Mouse (Mus musculus) heart, embryonic 15.5 days (tissue): ENCODE results near the gene Spata7. TPM values are rescaled to one million over a fixed set of nuclear protein-coding genes. Genes with fewer than 3 reads are reported as not detected.

ENCODE experiments used
- ATAC-seq: fragments of 200-750 bp; cut with Nextera tagmentation; replicated peaks from 2 replicates; pipeline ENCODE4 v1.8.0; 2017; ENCODE audit warnings: low read depth, moderate TSS enrichment; ENCODE audit not compliant: insufficient number of reproducible peaks, insufficient read depth, low FRiP score
- H3K27ac ChIP-seq: fragments of 300-500 bp; sonication (generic); 2 replicates; pipeline ENCODE4 v1.5.1; 2015; ENCODE audit warnings: mild to moderate bottlenecking, inconsistent platforms
- H3K27me3 ChIP-seq: fragments of 300-500 bp; sonication (generic); 2 replicates; pipeline ENCODE4 v1.6.1; 2015; ENCODE audit warnings: inconsistent platforms
- H3K36me3 ChIP-seq: fragments of 300-500 bp; sonication (generic); 2 replicates; pipeline ENCODE4 v1.6.1; 2015; ENCODE audit warnings: mild to moderate bottlenecking, inconsistent platforms
- H3K4me1 ChIP-seq: fragments of 300-500 bp; sonication (generic); replicated peaks from 2 replicates; pipeline ENCODE4 v1.6.1; 2015; ENCODE audit warnings: inconsistent platforms
- H3K4me2 ChIP-seq: fragments of 300-500 bp; sonication (generic); 2 replicates; pipeline ENCODE4 v1.6.1; 2015; ENCODE audit warnings: inconsistent platforms, mild to moderate bottlenecking, moderate library complexity
- H3K4me3 ChIP-seq: fragments of 300-500 bp; sonication (generic); 2 replicates; pipeline ENCODE4 v1.5.1; 2015; ENCODE audit warnings: mild to moderate bottlenecking, inconsistent platforms
- H3K9ac ChIP-seq: fragments of 300-500 bp; sonication (generic); 2 replicates; pipeline ENCODE4 v1.6.1; 2015; ENCODE audit warnings: mild to moderate bottlenecking, inconsistent platforms
- H3K9me3 ChIP-seq: fragments of 300-500 bp; sonication (generic); replicated peaks from 2 replicates; pipeline ENCODE4 v1.6.1; 2016; ENCODE audit warnings: inconsistent platforms
- WGBS: fragments of 180-500 bp; shearing (Covaris S2); methylation state at CpG from one replicate; pipeline ENCODE4 v1.1.7; 2015; ENCODE audit warnings: mixed read lengths; 5-methylcytosine and 5-hydroxymethylcytosine counted together
- polyA plus RNA-seq: library from polyadenylated mRNA; unstranded; fragments of >200 nt; fragmentation: Nextera tagmentation; extraction: Ambion mirVana; gene quantifications from 2 replicates; pipeline ENCODE4 v1.2.1, GENCODE M21; 2015

Gene Spata7
- polyA plus RNA-seq = 10.6 and 10.9 TPM in 2 replicates

- peak within 1 kb of the TSS; percentile 69 for H3K4me3 ChIP-seq
- H3K27ac ChIP-seq = peak within 1 kb of the TSS; percentile 24; the same call in 1 of the 2 replicates
- H3K4me1 ChIP-seq = peaks cover 9% of the 10 kb centered on the region
- H3K36me3 ChIP-seq = no peaks in the 10 kb centered on the region; the same call in 1 of the 2 replicates
- no peaks in the 10 kb centered on the region for H3K9me3 ChIP-seq
- peak within 1 kb of the TSS; percentile 76 for H3K4me2 ChIP-seq
- peak within 1 kb of the TSS; percentile 66 for H3K9ac ChIP-seq
- ATAC-seq = peak; percentile 93
- 3% methylated on average over 32 of the region's 32 CpGs for WGBS
- H3K27me3 ChIP-seq = no peaks in the 10 kb centered on the region
Observed at GRCm38 (mm10) chr12:98627392-98628259, at the start of gene Spata7. TSS of gene Spata7 (plus strand) at chr12:98628157.

GRCm38 (mm10) chr12:98585302-98585701 lies 42.7 kb upstream of the Spata7 start:
- Histone ChIP-seq H3K27me3 (no peaks in the 10 kb centered on the region; the same call in 1 of the 2 replicates), H3K36me3 (no peaks in the 10 kb centered on the region), H3K4me3 (no peak overlapping the region), H3K27ac (no peak overlapping the region), H3K4me1 (no peaks in the 10 kb centered on the region), H3K9me3 (no peaks in the 10 kb centered on the region), H3K4me2 (no peak overlapping the region), H3K9ac (no peak overlapping the region)
- 34% methylated on average over 3 of the region's 3 CpGs for WGBS
- no peak for ATAC-seq

- no peak for ATAC-seq
- H3K27ac ChIP-seq = no peak overlapping the region
- H3K4me3 ChIP-seq = no peak overlapping the region
- no peaks in the 10 kb centered on the region; the same call in 1 of the 2 replicates for H3K27me3 ChIP-seq
- H3K4me2 ChIP-seq = no peak overlapping the region
- whole genome bisulfite sequencing = 55% methylated on average over 6 of the region's 6 CpGs
- H3K9me3 ChIP-seq = no peaks in the 10 kb centered on the region
- no peak overlapping the region for H3K9ac ChIP-seq
- no peaks in the 10 kb centered on the region for H3K4me1 ChIP-seq
- H3K36me3 ChIP-seq = no peaks in the 10 kb centered on the region
Observed at GRCm38 (mm10) chr12:98588573-98588972, 39.4 kb upstream of the Spata7 start.

- WGBS = 73% methylated on average over 2 of the region's 2 CpGs
- Histone ChIP-seq H3K9ac (no peak overlapping the region), H3K4me1 (no peaks in the 10 kb centered on the region), H3K27me3 (no peaks in the 10 kb centered on the region), H3K9me3 (no peaks in the 10 kb centered on the region), H3K4me2 (no peak overlapping the region), H3K27ac (no peak overlapping the region), H3K4me3 (no peak overlapping the region), H3K36me3 (no peaks in the 10 kb centered on the region)
- ATAC-seq = no peak
Observed at GRCm38 (mm10) chr12:98591016-98591415, 36.9 kb upstream of the Spata7 start.

- 91% methylated on average over 5 of the region's 5 CpGs for WGBS
- Histone ChIP-seq H3K9ac (no peak overlapping the region), H3K9me3 (no peaks in the 10 kb centered on the region), H3K4me2 (no peak overlapping the region), H3K4me1 (peaks cover 4% of the 10 kb centered on the region), H3K4me3 (no peak overlapping the region), H3K36me3 (no peaks in the 10 kb centered on the region), H3K27me3 (no peaks in the 10 kb centered on the region), H3K27ac (no peak overlapping the region)
- ATAC-seq = no peak
Observed at GRCm38 (mm10) chr12:98600861-98601260, 27.1 kb upstream of the Spata7 start.

GRCm38 (mm10) chr12:98602114-98602513 lies 25.8 kb upstream of the Spata7 start:
- WGBS = 10% methylated on average over 6 of the region's 6 CpGs
- H3K9me3 ChIP-seq = no peaks in the 10 kb centered on the region
- H3K36me3 ChIP-seq = no peaks in the 10 kb centered on the region
- H3K4me1 ChIP-seq = peaks cover 4% of the 10 kb centered on the region
- no peak overlapping the region for H3K4me3 ChIP-seq
- H3K27me3 ChIP-seq = no peaks in the 10 kb centered on the region
- H3K27ac ChIP-seq = no peak overlapping the region
- H3K4me2 ChIP-seq = 0 out of 2 replicates have a peak overlapping the region, but pooled peaks have one; percentile 1
- H3K9ac ChIP-seq = no peak overlapping the region
- peak; percentile 70; the same call in 1 of the 2 replicates for ATAC-seq

- peaks cover 4% of the 10 kb centered on the region for H3K4me1 ChIP-seq
- no peaks in the 10 kb centered on the region for H3K36me3 ChIP-seq
- H3K27ac ChIP-seq = no peak overlapping the region
- 69% methylated on average over 1 of the region's 1 CpGs for WGBS
- H3K27me3 ChIP-seq = no peaks in the 10 kb centered on the region
- no peak for ATAC-seq
- H3K4me3 ChIP-seq = no peak overlapping the region
- H3K9ac ChIP-seq = no peak overlapping the region
- no peaks in the 10 kb centered on the region for H3K9me3 ChIP-seq
- H3K4me2 ChIP-seq = no peak overlapping the region
Observed at GRCm38 (mm10) chr12:98605264-98605663, 22.7 kb upstream of the Spata7 start.

GRCm38 (mm10) chr12:98606595-98607290 lies 21.2 kb upstream of the Spata7 start:
- Histone ChIP-seq H3K27ac (no peak overlapping the region), H3K27me3 (no peaks in the 10 kb centered on the region), H3K4me3 (no peak overlapping the region), H3K9me3 (no peaks in the 10 kb centered on the region), H3K4me2 (no peak overlapping the region), H3K36me3 (no peaks in the 10 kb centered on the region), H3K9ac (no peak overlapping the region), H3K4me1 (peaks cover under 1% of the 10 kb centered on the region; the same call in 1 of the 2 replicates)
- ATAC-seq = no peak
- 65% methylated on average over 5 of the region's 5 CpGs for WGBS

- Histone ChIP-seq H3K27ac (no peak overlapping the region), H3K9ac (no peak overlapping the region), H3K4me3 (no peak overlapping the region), H3K9me3 (no peaks in the 10 kb centered on the region), H3K4me1 (no peaks in the 10 kb centered on the region), H3K36me3 (no peaks in the 10 kb centered on the region), H3K27me3 (no peaks in the 10 kb centered on the region), H3K4me2 (no peak overlapping the region)
- WGBS = 60% methylated on average over 3 of the region's 3 CpGs
- ATAC-seq = no peak
Observed at GRCm38 (mm10) chr12:98610341-98610740, 17.6 kb upstream of the Spata7 start.

GRCm38 (mm10) chr12:98614910-98615508 lies 12.9 kb upstream of the Spata7 start:
- WGBS = 75% methylated on average over 3 of the region's 3 CpGs

GRCm38 (mm10) chr12:98615746-98616145 lies 12.2 kb upstream of the Spata7 start:
- H3K4me3 ChIP-seq = no peak overlapping the region
- no peak overlapping the region for H3K4me2 ChIP-seq
- WGBS = 59% methylated on average over 5 of the region's 5 CpGs
- no peak overlapping the region for H3K9ac ChIP-seq
- H3K36me3 ChIP-seq = no peaks in the 10 kb centered on the region
- H3K4me1 ChIP-seq = no peaks in the 10 kb centered on the region
- no peak for ATAC-seq
- H3K27ac ChIP-seq = no peak overlapping the region
- no peaks in the 10 kb centered on the region for H3K27me3 ChIP-seq
- no peaks in the 10 kb centered on the region for H3K9me3 ChIP-seq

More at GRCm38 (mm10) chr12:98614910-98615508, 12.9 kb upstream of the Spata7 start:
- H3K27me3 ChIP-seq = no peaks in the 10 kb centered on the region
- no peak overlapping the region for H3K9ac ChIP-seq
- H3K4me2 ChIP-seq = no peak overlapping the region
- no peak overlapping the region for H3K27ac ChIP-seq
- H3K9me3 ChIP-seq = no peaks in the 10 kb centered on the region
- ATAC-seq = no peak
- no peak overlapping the region for H3K4me3 ChIP-seq
- H3K36me3 ChIP-seq = no peaks in the 10 kb centered on the region
- no peaks in the 10 kb centered on the region for H3K4me1 ChIP-seq
